Mouse (Mus musculus) kidney, embryonic 16.5 days (tissue): Measurements from ENCODE around the gene Grik4. TPM values are rescaled to one million over a fixed set of nuclear protein-coding genes. Genes with fewer than 3 reads are reported as not detected.

Experiments used
- ATAC-seq: fragments of 200-750 bp; cut with Nextera tagmentation; 2 replicates; pipeline ENCODE4 v1.8.0; 2017; ENCODE audit warnings: moderate TSS enrichment; ENCODE audit not compliant: low FRiP score, low TSS enrichment
- H3K27ac ChIP-seq: fragments of 300-500 bp; sonication (generic); 2 replicates; pipeline ENCODE4 v1.5.1; 2014; ENCODE audit warnings: low read length
- H3K27me3 ChIP-seq: fragments of 300-500 bp; sonication (generic); 2 replicates; pipeline ENCODE4 v1.6.1; 2014; ENCODE audit warnings: low read length, control low read depth, mixed read lengths; ENCODE audit not compliant: insufficient read depth
- H3K36me3 ChIP-seq: fragments of 300-500 bp; sonication (generic); 2 replicates; pipeline ENCODE4 v1.6.1; 2014; ENCODE audit warnings: low read length, control low read depth, mixed read lengths; ENCODE audit not compliant: insufficient read depth
- H3K4me1 ChIP-seq: fragments of 300-500 bp; sonication (generic); 2 replicates; pipeline ENCODE4 v1.6.1; 2014; ENCODE audit warnings: low read length, control low read depth, mixed read lengths; ENCODE audit not compliant: insufficient read depth
- H3K4me2 ChIP-seq: fragments of 300-500 bp; sonication (generic); replicated peaks from 2 replicates; pipeline ENCODE4 v1.6.1; 2014; ENCODE audit warnings: low read depth, low read length
- H3K4me3 ChIP-seq: fragments of 300-500 bp; sonication (generic); 2 replicates; pipeline ENCODE4 v1.5.1; 2014; ENCODE audit warnings: mild to moderate bottlenecking, low read length
- H3K9ac ChIP-seq: fragments of 300-500 bp; sonication (generic); replicated peaks from 2 replicates; pipeline ENCODE4 v1.6.1; 2014; ENCODE audit warnings: low read length
- H3K9me3 ChIP-seq: fragments of 300-500 bp; sonication (generic); 2 replicates; pipeline ENCODE4 v1.6.1; 2016; ENCODE audit warnings: low read length, control low read depth
- WGBS: fragments of 180-500 bp; shearing (Covaris S2); extraction: QIAGEN DNeasy Blood & Tissue Kit; methylation state at CpG from one replicate; pipeline ENCODE4 v1.1.7; 2014; 5-methylcytosine and 5-hydroxymethylcytosine counted together
- polyA plus RNA-seq: library from polyadenylated mRNA; unstranded; fragments of >200 nt; fragmentation: Nextera tagmentation; extraction: Ambion mirVana; gene quantifications from 2 replicates; pipeline ENCODE4 v1.2.1, GENCODE M21; 2015

Gene Grik4
- polyA plus RNA-seq, 1 experiment from 2014 or later, result 3.3 TPM

- peaks cover 4% of the 10 kb centered on the region; the same call in 1 of the 2 replicates for H3K4me1 ChIP-seq
- no peak overlapping the region for H3K27ac ChIP-seq
- no peak overlapping the region for H3K4me3 ChIP-seq
- no peak overlapping the region for H3K4me2 ChIP-seq
- no peaks in the 10 kb centered on the region for H3K27me3 ChIP-seq
- 32% methylated on average over 4 of the region's 4 CpGs for WGBS
- no peaks in the 10 kb centered on the region for H3K9me3 ChIP-seq
- no peak overlapping the region for H3K9ac ChIP-seq
- ATAC-seq, result no peak
- H3K36me3 ChIP-seq, result no peaks in the 10 kb centered on the region
Observed at GRCm38 (mm10) chr9:42688143-42688542, 256.1 kb downstream of the Grik4 start.

GRCm38 (mm10) chr9:42686104-42686503 lies 258.2 kb downstream of the Grik4 start:
- no peak overlapping the region for H3K27ac ChIP-seq
- no peaks in the 10 kb centered on the region; the same call in 1 of the 2 replicates for H3K4me1 ChIP-seq
- no peak for ATAC-seq
- no peak overlapping the region for H3K9ac ChIP-seq
- no peak overlapping the region for H3K4me2 ChIP-seq
- no peak overlapping the region for H3K4me3 ChIP-seq
- no peaks in the 10 kb centered on the region for H3K27me3 ChIP-seq
- WGBS, result 88% methylated on average over 5 of the region's 5 CpGs
- H3K9me3 ChIP-seq, result no peaks in the 10 kb centered on the region
- no peaks in the 10 kb centered on the region for H3K36me3 ChIP-seq

GRCm38 (mm10) chr9:42674017-42674412 lies 270.3 kb downstream of the Grik4 start:
- Histone ChIP-seq H3K27ac (peak overlapping the region; percentile 96), H3K4me2 (peak overlapping the region; percentile 32; the same call in 1 of the 2 replicates), H3K4me1 (peaks cover 29% of the 10 kb centered on the region), H3K27me3 (no peaks in the 10 kb centered on the region), H3K4me3 (no peak overlapping the region), H3K36me3 (no peaks in the 10 kb centered on the region), H3K9me3 (no peaks in the 10 kb centered on the region), H3K9ac (0 out of 2 replicates have a peak overlapping the region, but pooled peaks have one; percentile 22)
- 24% methylated on average over 5 of the region's 5 CpGs for WGBS
- ATAC-seq, result no peak

- Histone ChIP-seq H3K4me2 (peak overlapping the region; percentile 32), H3K36me3 (no peaks in the 10 kb centered on the region), H3K4me3 (no peak overlapping the region), H3K4me1 (peaks cover 29% of the 10 kb centered on the region), H3K27me3 (no peaks in the 10 kb centered on the region), H3K9ac (peak overlapping the region; percentile 22), H3K9me3 (no peaks in the 10 kb centered on the region), H3K27ac (peak overlapping the region; percentile 96)
- 12% methylated on average over 12 of the region's 12 CpGs for WGBS
- ATAC-seq, result peak; percentile 90
Observed at GRCm38 (mm10) chr9:42673385-42674016, 270.8 kb downstream of the Grik4 start.

GRCm38 (mm10) chr9:42672982-42673381 lies 271.3 kb downstream of the Grik4 start:
- peak; percentile 79; the same call in 1 of the 2 replicates for ATAC-seq
- WGBS, result 30% methylated on average over 8 of the region's 8 CpGs
- Histone ChIP-seq H3K4me2 (no peak overlapping the region), H3K27ac (peak overlapping the region; percentile 96), H3K27me3 (no peaks in the 10 kb centered on the region), H3K4me1 (peaks cover 29% of the 10 kb centered on the region), H3K36me3 (no peaks in the 10 kb centered on the region), H3K9ac (peak overlapping the region; percentile 22), H3K4me3 (no peak overlapping the region), H3K9me3 (no peaks in the 10 kb centered on the region)

GRCm38 (mm10) chr9:42670619-42671018 lies 273.7 kb downstream of the Grik4 start:
- no peaks in the 10 kb centered on the region for H3K9me3 ChIP-seq
- H3K27ac ChIP-seq, result no peak overlapping the region
- no peak overlapping the region for H3K9ac ChIP-seq
- no peak for ATAC-seq
- H3K36me3 ChIP-seq, result no peaks in the 10 kb centered on the region
- WGBS, result 66% methylated on average over 2 of the region's 2 CpGs
- peaks cover 29% of the 10 kb centered on the region for H3K4me1 ChIP-seq
- H3K4me2 ChIP-seq, result no peak overlapping the region
- no peak overlapping the region for H3K4me3 ChIP-seq
- H3K27me3 ChIP-seq, result no peaks in the 10 kb centered on the region

GRCm38 (mm10) chr9:42661481-42661880 lies 282.8 kb downstream of the Grik4 start:
- Histone ChIP-seq H3K27me3 (no peaks in the 10 kb centered on the region), H3K9ac (no peak overlapping the region), H3K9me3 (no peaks in the 10 kb centered on the region), H3K27ac (no peak overlapping the region), H3K4me3 (no peak overlapping the region), H3K36me3 (no peaks in the 10 kb centered on the region), H3K4me1 (no peaks in the 10 kb centered on the region), H3K4me2 (no peak overlapping the region)
- WGBS, result 58% methylated on average over 1 of the region's 1 CpGs
- no peak for ATAC-seq

- Histone ChIP-seq H3K4me2 (no peak overlapping the region), H3K4me3 (no peak overlapping the region), H3K9me3 (no peaks in the 10 kb centered on the region), H3K9ac (no peak overlapping the region), H3K4me1 (no peaks in the 10 kb centered on the region), H3K27me3 (no peaks in the 10 kb centered on the region), H3K36me3 (no peaks in the 10 kb centered on the region), H3K27ac (no peak overlapping the region)
- WGBS, result 82% methylated on average over 2 of the region's 2 CpGs
- ATAC-seq, result no peak
Observed at GRCm38 (mm10) chr9:42652756-42653155, 291.5 kb downstream of the Grik4 start.

GRCm38 (mm10) chr9:42652309-42652708 lies 292.0 kb downstream of the Grik4 start:
- Histone ChIP-seq H3K9me3 (no peaks in the 10 kb centered on the region), H3K4me1 (no peaks in the 10 kb centered on the region), H3K36me3 (no peaks in the 10 kb centered on the region), H3K4me3 (no peak overlapping the region), H3K9ac (no peak overlapping the region), H3K27me3 (no peaks in the 10 kb centered on the region), H3K27ac (no peak overlapping the region), H3K4me2 (no peak overlapping the region)
- ATAC-seq, result no peak
- 74% methylated on average over 4 of the region's 4 CpGs for WGBS

GRCm38 (mm10) chr9:42649872-42650271 lies 294.4 kb downstream of the Grik4 start:
- Histone ChIP-seq H3K9me3 (no peaks in the 10 kb centered on the region), H3K9ac (no peak overlapping the region), H3K4me3 (no peak overlapping the region), H3K27me3 (no peaks in the 10 kb centered on the region), H3K4me2 (no peak overlapping the region), H3K27ac (no peak overlapping the region), H3K36me3 (no peaks in the 10 kb centered on the region), H3K4me1 (no peaks in the 10 kb centered on the region; the same call in 1 of the 2 replicates)
- ATAC-seq, result no peak
- 49% methylated on average over 5 of the region's 5 CpGs for WGBS
